Mouse (Mus musculus) CH12.LX (cell line): ENCODE results near the gene Cald1. TPM values are rescaled to one million over a fixed set of nuclear protein-coding genes. Genes with fewer than 3 reads are reported as not detected.

ENCODE experiments used
- DNase-seq: peaks from one replicate; pipeline ENCODE4 v3.0.0-alpha.2; 2013; ENCODE audit errors: extremely low read depth
- H3K27ac ChIP-seq: 2 replicates; pipeline ENCODE4 v1.5.1; 2012; ENCODE audit warnings: low read depth, mild to moderate bottlenecking, control low read depth, moderate library complexity; ENCODE audit not compliant: insufficient read depth
- H3K27me3 ChIP-seq: replicated peaks from 2 replicates; pipeline ENCODE3; 2012; ENCODE audit warnings: inconsistent platforms
- H3K36me3 ChIP-seq, 2 experiments: replicated peaks in 1 of 2; 2 replicates each; pipeline versions ENCODE3 to v1.6.1; 2012; ENCODE audit warnings: inconsistent platforms in 1 of 2, low read length in 1 of 2, mild to moderate bottlenecking in 1 of 2, mixed read lengths in 1 of 2, moderate library complexity in 1 of 2; ENCODE audit not compliant: control insufficient read depth in 1 of 2, insufficient read depth in 1 of 2
- H3K4me1 ChIP-seq, 2 experiments: 2 replicates each; pipeline ENCODE4 v1.6.1; 2012; ENCODE audit warnings: inconsistent platforms in 1 of 2, moderate library complexity in 1 of 2; ENCODE audit not compliant: insufficient read depth in 2 of 2, control insufficient read depth in 1 of 2
- H3K4me2 ChIP-seq: 2 replicates; pipeline ENCODE4 v1.6.1; 2012; ENCODE audit warnings: low read depth, mild to moderate bottlenecking, control low read depth; ENCODE audit not compliant: poor library complexity, insufficient read depth, severe bottlenecking
- H3K4me3 ChIP-seq, 3 experiments: fragments of 150-350 bp in 1 of 3; sonication (generic) in 1 of 3; replicated peaks in 1 of 3; 2 replicates each; pipeline versions ENCODE3 to v1.5.1; 2011 to 2012; ENCODE audit warnings: low read depth in 2 of 3, low read length in 2 of 3, mild to moderate bottlenecking in 2 of 3, moderate library complexity in 2 of 3, control low read depth in 1 of 3, improper control_type of control experiment in 1 of 3, inconsistent platforms in 1 of 3, mixed read lengths in 1 of 3; ENCODE audit not compliant: poor library complexity in 1 of 3
- H3K79me2 ChIP-seq: replicated peaks from 2 replicates; pipeline ENCODE4 v1.6.1; 2012; ENCODE audit warnings: mild to moderate bottlenecking, moderate library complexity; ENCODE audit not compliant: control insufficient read depth, poor library complexity, insufficient read depth, severe bottlenecking; ENCODE audit errors: extremely low read depth
- H3K9ac ChIP-seq: 2 replicates; pipeline ENCODE4 v1.6.1; 2012; ENCODE audit warnings: low read depth, mild to moderate bottlenecking, control low read depth, moderate library complexity; ENCODE audit not compliant: insufficient read depth
- H3K9me3 ChIP-seq: replicated peaks from 2 replicates; pipeline ENCODE3; 2012; ENCODE audit warnings: low read length, inconsistent platforms, mixed read lengths
- CHD1 ChIP-seq: IDR thresholded peaks from 2 replicates; pipeline ENCODE4 v1.6.1; 2012; ENCODE audit warnings: low read depth, low read length, improper control_type of control experiment, inconsistent platforms
- CHD2 ChIP-seq: IDR thresholded peaks from 2 replicates; pipeline ENCODE4 v1.6.1; 2011; ENCODE audit warnings: low read length, improper control_type of control experiment
- CTCF ChIP-seq, 2 experiments: IDR thresholded peaks in 1 of 2; conservative IDR thresholded peaks in 1 of 2; 2 replicates each; pipeline ENCODE4 v1.5.1; 2011 to 2012; ENCODE audit warnings: low read depth in 2 of 2, low read length in 2 of 2, improper control_type of control experiment in 1 of 2, inconsistent platforms in 1 of 2, mild to moderate bottlenecking in 1 of 2, moderate library complexity in 1 of 2
- EP300 ChIP-seq: IDR thresholded peaks from 2 replicates; pipeline ENCODE4 v1.6.1; 2011; ENCODE audit warnings: low read length, improper control_type of control experiment
- ETS1 ChIP-seq: conservative IDR thresholded peaks from 2 replicates; pipeline ENCODE4 v1.6.1; 2012; ENCODE audit warnings: low read depth, mild to moderate bottlenecking, inconsistent platforms, low read length, improper control_type of control experiment, moderate library complexity
- HCFC1 ChIP-seq: IDR thresholded peaks from 2 replicates; pipeline ENCODE4 v1.6.1; 2012; ENCODE audit warnings: low read depth, mild to moderate bottlenecking, inconsistent platforms, low read length, improper control_type of control experiment
- IRF4 ChIP-seq: IDR thresholded peaks from 2 replicates; pipeline ENCODE4 v1.6.1; 2014; ENCODE audit warnings: low read depth, mild to moderate bottlenecking, inconsistent platforms, low read length, improper control_type of control experiment
- JUN ChIP-seq: IDR thresholded peaks from 2 replicates; pipeline ENCODE4 v1.6.1; 2011; ENCODE audit warnings: low read depth, mild to moderate bottlenecking, low read length, improper control_type of control experiment, moderate library complexity; ENCODE audit not compliant: insufficient read depth
- JUND ChIP-seq: conservative IDR thresholded peaks from 2 replicates; pipeline ENCODE4 v1.6.1; 2011; ENCODE audit warnings: low read depth, low read length, improper control_type of control experiment
- MAFK ChIP-seq: IDR thresholded peaks from 2 replicates; pipeline ENCODE4 v1.6.1; 2011; ENCODE audit warnings: low read length, improper control_type of control experiment; ENCODE audit not compliant: insufficient replicate concordance
- MAZ ChIP-seq: IDR thresholded peaks from 2 replicates; pipeline ENCODE4 v1.6.1; 2012; ENCODE audit warnings: low read depth, mild to moderate bottlenecking, inconsistent platforms, low read length, improper control_type of control experiment, moderate library complexity
- MEF2A ChIP-seq: IDR thresholded peaks from 2 replicates; pipeline ENCODE4 v1.6.1; 2014; ENCODE audit warnings: low read depth, mild to moderate bottlenecking, inconsistent platforms, low read length, improper control_type of control experiment, borderline replicate concordance
- MXI1 ChIP-seq: IDR thresholded peaks from 2 replicates; pipeline ENCODE4 v1.6.1; 2011; ENCODE audit warnings: mild to moderate bottlenecking, low read depth, low read length, improper control_type of control experiment
- MYC ChIP-seq: IDR thresholded peaks from 2 replicates; pipeline ENCODE4 v1.6.1; 2011; ENCODE audit warnings: low read depth, mild to moderate bottlenecking, improper control_type of control experiment, low read length
- POLR2A ChIP-seq: IDR thresholded peaks from 2 replicates; pipeline ENCODE4 v1.6.1; 2011; ENCODE audit warnings: low read depth, mild to moderate bottlenecking, improper control_type of control experiment, low read length
- SMC3 ChIP-seq: IDR thresholded peaks from 2 replicates; pipeline ENCODE4 v1.6.1; 2011; ENCODE audit warnings: low read depth, low read length, improper control_type of control experiment
- TCF12 ChIP-seq: IDR thresholded peaks from 2 replicates; pipeline ENCODE4 v1.6.1; 2014; ENCODE audit warnings: low read depth, mild to moderate bottlenecking, inconsistent platforms, low read length, improper control_type of control experiment
- UBTF ChIP-seq: IDR thresholded peaks from 2 replicates; pipeline ENCODE4 v1.6.1; 2012; ENCODE audit warnings: low read depth, mild to moderate bottlenecking, inconsistent platforms, low read length, improper control_type of control experiment, moderate library complexity
- USF1 ChIP-seq: IDR thresholded peaks from 2 replicates; pipeline ENCODE4 v1.6.1; 2014; ENCODE audit warnings: low read depth, mild to moderate bottlenecking, inconsistent platforms, low read length, improper control_type of control experiment
- USF2 ChIP-seq: conservative IDR thresholded peaks from 2 replicates; pipeline ENCODE4 v1.6.1; 2011; ENCODE audit warnings: low read depth, low read length, improper control_type of control experiment
- ZC3H11A ChIP-seq: IDR thresholded peaks from 2 replicates; pipeline ENCODE4 v1.6.1; 2012; ENCODE audit warnings: low read depth, mild to moderate bottlenecking, inconsistent platforms, low read length, improper control_type of control experiment
- ZMIZ1 ChIP-seq: IDR thresholded peaks from 2 replicates; pipeline ENCODE4 v1.6.1; 2012; ENCODE audit warnings: low read depth, mild to moderate bottlenecking, inconsistent platforms, low read length, improper control_type of control experiment
- dilution Hi-C: fragments of 300-500 bp; cut with MboI; formaldehyde crosslinking; loops from 2 replicates; pipeline ENCODE4 v1.14.3; 2020; ENCODE audit warnings: low sequenced_read_pairs; ENCODE audit not compliant: extremely low pct_unique_long_range_greater_than_20kb, extremely low pct_ligation_motif_present
- in situ Hi-C: fragments of 300-500 bp; cut with MboI; formaldehyde crosslinking; loops from 3 replicates; pipeline ENCODE4 v1.14.3; 2019; ENCODE audit warnings: low sequenced_read_pairs, low pct_ligation_motif_present, low pct_unique_long_range_greater_than_20kb, mixed read lengths
- polyA plus RNA-seq: library from polyadenylated mRNA; unstranded; fragments of >175 nt; gene quantifications from 2 replicates; pipeline ENCODE4 v1.2.1, GENCODE M21; 2012; ENCODE audit warnings: low read depth; ENCODE audit not compliant: insufficient read length
- total RNA-seq, 2 experiments: library from RNA; depleted of rRNA; stranded (reverse); fragments of 300-350 nt in 1 of 2; fragments of >200 nt in 1 of 2; gene quantifications; 2 replicates each; pipeline ENCODE4 v1.2.3; 2012 to 2014

Cald1 gene
- total and polyA plus RNA-seq, 3 experiments, result 0.55 to 4.0 (median 1.1) TPM

DNA sequence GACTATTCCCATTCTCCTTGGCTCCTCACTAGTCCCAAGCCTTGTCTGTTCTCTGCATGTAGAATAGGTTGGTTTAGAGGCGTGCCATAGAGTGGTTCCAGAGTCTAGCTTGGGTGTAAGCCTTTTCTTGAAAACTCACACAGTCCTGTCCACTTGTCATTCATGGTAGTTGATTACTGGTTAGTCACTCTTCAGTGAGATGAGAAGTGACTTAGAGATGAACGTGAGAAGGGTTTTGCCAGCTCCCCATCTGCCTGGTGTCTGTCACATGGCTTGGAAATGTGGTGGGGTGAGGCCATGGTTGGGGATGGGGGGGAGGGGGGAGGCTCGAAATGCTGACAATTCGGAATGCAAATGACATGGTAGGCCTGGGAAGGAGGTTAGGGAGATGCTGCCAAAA, 2.5 kb downstream of the Cald1 start:
- TF ChIP-seq MXI1, result no peak
- TF ChIP-seq UBTF, result no peak
- no peak for TF ChIP-seq CTCF (conservative IDR thresholded peaks at IDR 0.05 in 1 of 2, IDR thresholded peaks at IDR 0.05 in 1 of 2; ENCODE audit: low read depth in 2 of 2, low read length in 2 of 2)
- TF ChIP-seq MAZ, result no peak
- no peak for TF ChIP-seq IRF4
- TF ChIP-seq ZMIZ1, result no peak
- H3K4me1 ChIP-seq, result 0 out of 4 replicates have a peak, but pooled peaks cover 0 to 3% of the 10 kb centered on the region in 2 experiments
- in situ Hi-C loops, result no loop called here

DNA sequence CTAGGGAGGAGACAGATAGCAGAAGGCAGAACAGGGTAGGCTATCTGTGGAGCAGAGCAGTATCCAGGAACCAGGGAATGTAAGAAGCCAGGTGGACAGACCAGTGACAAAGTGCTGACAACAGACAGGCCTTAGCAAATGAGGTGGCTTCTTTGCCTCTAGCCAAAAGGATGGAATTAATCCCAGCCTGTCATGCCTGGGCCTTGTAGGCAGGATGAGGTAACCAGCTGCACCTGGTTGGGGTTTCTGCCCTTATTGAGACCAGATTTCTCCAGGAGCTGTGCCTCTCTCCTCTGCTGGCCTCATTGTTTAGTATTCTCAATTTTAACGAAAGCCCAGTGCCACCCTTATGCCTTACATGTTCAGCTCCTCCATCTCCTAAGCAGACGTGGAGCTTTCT, 3.8 kb downstream of the Cald1 start:
- TF ChIP-seq UBTF (no peak), POLR2A (no peak), SMC3 (no peak), MEF2A (no peak), MAFK (no peak), ETS1 (no peak), USF1 (no peak), JUND (no peak), MYC (no peak), ZMIZ1 (no peak), EP300 (no peak), CHD1 (no peak), USF2 (no peak), JUN (no peak), MAZ (no peak), HCFC1 (no peak), CHD2 (no peak), ZC3H11A (no peak), TCF12 (no peak)
- 0 out of 4 replicates have a peak, but pooled peaks cover 0 to 3% of the 10 kb centered on the region in 2 experiments for H3K4me1 ChIP-seq
- dilution Hi-C loops, result no loop called here

More for the DNA sequence above, 2.5 kb downstream of the Cald1 start:
- Histone ChIP-seq H3K79me2 (no peaks in the 10 kb centered on the region), H3K27me3 (no peaks in the 10 kb centered on the region), H3K4me3 (no peak overlapping the region), H3K27ac (no peak overlapping the region), H3K9ac (no peak overlapping the region), H3K9me3 (no peaks in the 10 kb centered on the region), H3K36me3 (no peaks in the 10 kb centered on the region), H3K4me2 (no peak overlapping the region)
- DNase-seq, result no peak
- dilution Hi-C loops, result no loop called here

More for the DNA sequence above, 3.8 kb downstream of the Cald1 start:
- Histone ChIP-seq H3K27me3 (no peaks in the 10 kb centered on the region), H3K27ac (no peak overlapping the region), H3K4me2 (no peak overlapping the region), H3K9ac (no peak overlapping the region), H3K4me3 (no peak overlapping the region), H3K79me2 (no peaks in the 10 kb centered on the region), H3K36me3 (no peaks in the 10 kb centered on the region), H3K9me3 (no peaks in the 10 kb centered on the region)
- DNase-seq, result no peak
- in situ Hi-C loops, result no loop called here
